Mouse (Mus musculus) forebrain, embryonic 15.5 days (tissue): ENCODE data around the gene Mfsd13b. TPM values are rescaled to one million over a fixed set of nuclear protein-coding genes. Genes with fewer than 3 reads are reported as not detected.
"Not testable (repeated sequence)": the region's sequence is repeated elsewhere in the genome, so short reads cannot be mapped to it uniquely, and the experiment has no call there.

ENCODE experiments used
- ATAC-seq: fragments of 200-750 bp; cut with Nextera tagmentation; replicated peaks from 2 replicates; pipeline ENCODE4 v1.8.0; 2017; ENCODE audit warnings: mild to moderate bottlenecking, moderate TSS enrichment, moderate library complexity
- H3K27ac ChIP-seq: fragments of 300-500 bp; sonication (generic); replicated peaks from 2 replicates; pipeline ENCODE4 v1.5.1; 2015; ENCODE audit warnings: mild to moderate bottlenecking, inconsistent platforms
- H3K27me3 ChIP-seq: fragments of 300-500 bp; sonication (generic); 2 replicates; pipeline ENCODE4 v1.6.1; 2015; ENCODE audit warnings: inconsistent platforms
- H3K36me3 ChIP-seq: fragments of 300-500 bp; sonication (generic); 2 replicates; pipeline ENCODE4 v1.6.1; 2015; ENCODE audit warnings: mild to moderate bottlenecking, inconsistent platforms
- H3K4me1 ChIP-seq: fragments of 300-500 bp; sonication (generic); 2 replicates; pipeline ENCODE4 v1.6.1; 2015; ENCODE audit warnings: inconsistent platforms
- H3K4me2 ChIP-seq: fragments of 300-500 bp; sonication (generic); replicated peaks from 2 replicates; pipeline ENCODE4 v1.6.1; 2015; ENCODE audit warnings: mild to moderate bottlenecking, inconsistent platforms
- H3K4me3 ChIP-seq: fragments of 300-500 bp; sonication (generic); 2 replicates; pipeline ENCODE4 v1.5.1; 2015; ENCODE audit warnings: mild to moderate bottlenecking, inconsistent platforms
- H3K9ac ChIP-seq: fragments of 300-500 bp; sonication (generic); replicated peaks from 2 replicates; pipeline ENCODE4 v1.6.1; 2015; ENCODE audit warnings: mild to moderate bottlenecking, inconsistent platforms
- H3K9me3 ChIP-seq: fragments of 300-500 bp; sonication (generic); 2 replicates; pipeline ENCODE4 v1.6.1; 2016; ENCODE audit warnings: inconsistent platforms
- WGBS: fragments of 180-500 bp; shearing (Covaris S2); methylation state at CpG from one replicate; pipeline ENCODE4 v1.1.7; 2015; ENCODE audit warnings: mixed read lengths; 5-methylcytosine and 5-hydroxymethylcytosine counted together
- polyA plus RNA-seq: library from polyadenylated mRNA; unstranded; fragments of >200 nt; fragmentation: Nextera tagmentation; extraction: Ambion mirVana; gene quantifications from 2 replicates; pipeline ENCODE4 v1.2.1, GENCODE M21; 2015

The Mfsd13b gene
- 0.28 and 0.64 TPM in 2 replicates for polyA plus RNA-seq

DNA sequence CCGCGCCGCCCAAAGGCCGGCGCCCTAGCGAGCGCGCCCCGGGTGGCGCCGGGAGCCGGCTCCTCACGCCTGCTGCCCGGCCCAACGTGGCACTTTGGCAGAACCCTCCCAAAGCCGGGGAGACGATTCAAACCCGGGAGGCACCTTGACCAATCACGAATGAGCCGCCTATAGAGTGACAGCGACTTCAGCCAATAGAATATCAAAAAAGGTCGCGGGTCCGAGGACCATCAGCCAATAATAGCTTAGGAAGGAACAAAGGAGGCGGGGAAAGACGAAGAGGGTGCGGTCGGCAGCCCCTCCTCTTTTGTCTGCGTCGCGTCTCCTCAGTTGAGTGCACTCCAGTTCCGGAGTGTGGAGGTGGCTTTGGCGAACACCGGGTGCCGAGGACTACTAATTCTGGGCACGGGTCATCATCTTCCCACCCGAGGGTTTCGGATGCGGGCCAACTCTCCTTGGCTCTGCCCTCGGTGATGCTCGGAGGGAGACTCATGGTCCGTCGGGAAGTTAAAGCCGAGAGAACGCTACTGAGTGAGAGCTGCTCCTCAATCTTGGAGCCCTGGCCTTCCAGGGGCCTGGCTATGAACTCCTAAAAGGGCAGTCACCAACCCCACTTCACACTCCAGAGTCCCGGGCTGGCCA is at the start of gene Mfsd13b, which contains the start of gene Cdr2:
TSS of gene Mfsd13b (plus strand) at position 310 of the 642 bp plus-strand sequence.
TSS of gene Cdr2 (minus strand) at position 113 of the 642 bp plus-strand sequence.
- peaks cover 26% of the 10 kb centered on the region for H3K4me1 ChIP-seq
- peak within 1 kb of the TSS; percentile 81 for H3K4me2 ChIP-seq
- ATAC-seq: peak; percentile 97
- no peaks in the 10 kb centered on the region for H3K9me3 ChIP-seq
- 0% methylated on average over 46 of the region's 46 CpGs for WGBS
- H3K27ac ChIP-seq: peak within 1 kb of the TSS; percentile 55
- no peaks in the 10 kb centered on the region for H3K36me3 ChIP-seq
- no peaks in the 10 kb centered on the region for H3K27me3 ChIP-seq
- peak within 1 kb of the TSS; percentile 64 for H3K9ac ChIP-seq
- H3K4me3 ChIP-seq: peak within 1 kb of the TSS; percentile 87

DNA sequence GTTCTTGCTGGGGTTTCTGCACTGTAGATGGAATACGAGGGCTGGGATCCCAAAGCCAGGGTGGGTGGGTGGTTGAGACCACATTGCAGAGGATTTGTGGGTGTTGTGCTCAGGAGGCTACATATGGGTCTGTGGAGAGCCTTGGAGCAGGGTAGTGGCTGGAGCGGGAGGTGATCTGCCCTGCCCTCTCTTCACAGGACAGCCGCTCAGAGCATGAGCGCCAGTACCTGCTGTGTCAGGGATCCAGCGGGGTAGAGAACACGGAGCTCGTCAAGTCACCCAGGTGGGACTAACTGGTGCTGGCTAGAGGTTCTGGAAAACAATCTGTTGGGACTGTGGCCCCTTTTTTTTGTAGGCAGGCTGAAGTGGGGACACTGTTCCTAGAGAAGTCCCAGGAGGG is 49.2 kb upstream of the Mfsd13b start:
- no peak overlapping the region for H3K4me2 ChIP-seq
- H3K27me3 ChIP-seq: no peaks in the 10 kb centered on the region
- H3K9me3 ChIP-seq: no peaks in the 10 kb centered on the region
- no peak overlapping the region for H3K27ac ChIP-seq
- no peaks in the 10 kb centered on the region for H3K4me1 ChIP-seq
- no peak overlapping the region for H3K9ac ChIP-seq
- no peak overlapping the region for H3K4me3 ChIP-seq
- 87% methylated on average over 7 of the region's 7 CpGs for WGBS
- no peak for ATAC-seq
- peaks cover 81% of the 10 kb centered on the region for H3K36me3 ChIP-seq

DNA sequence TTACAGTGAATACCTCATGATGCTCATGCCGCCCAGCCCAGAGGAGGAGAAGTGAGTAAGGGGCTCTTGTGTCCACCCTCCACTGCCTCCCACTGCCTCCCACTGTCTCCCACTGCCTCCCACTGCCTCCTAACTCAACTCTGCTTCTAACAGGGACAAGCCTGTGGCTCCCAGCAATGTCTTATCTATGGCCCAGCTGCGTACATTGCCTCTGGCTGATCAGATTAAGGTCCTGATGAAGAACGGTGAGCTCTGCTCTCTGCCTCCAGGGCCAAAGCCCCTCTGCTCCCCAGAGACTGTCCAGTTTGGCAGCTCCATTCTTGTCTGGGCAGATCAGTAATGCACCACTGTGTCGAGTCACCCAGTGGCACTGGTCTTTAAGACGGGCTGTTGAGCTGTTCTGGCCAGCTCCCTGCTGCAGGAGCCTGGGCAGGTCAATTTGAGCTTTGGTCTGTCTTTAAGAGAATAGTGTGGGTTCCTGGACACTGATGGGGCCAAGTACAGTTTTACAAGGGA is 48.6 kb upstream of the Mfsd13b start:
- H3K4me2 ChIP-seq: no peak overlapping the region
- no peak overlapping the region for H3K4me3 ChIP-seq
- ATAC-seq: no peak
- no peaks in the 10 kb centered on the region for H3K9me3 ChIP-seq
- no peak overlapping the region for H3K9ac ChIP-seq
- 95% methylated on average over 5 of the region's 5 CpGs for WGBS
- peaks cover 81% of the 10 kb centered on the region for H3K36me3 ChIP-seq
- H3K27ac ChIP-seq: no peak overlapping the region
- no peaks in the 10 kb centered on the region for H3K27me3 ChIP-seq
- H3K4me1 ChIP-seq: no peaks in the 10 kb centered on the region

DNA sequence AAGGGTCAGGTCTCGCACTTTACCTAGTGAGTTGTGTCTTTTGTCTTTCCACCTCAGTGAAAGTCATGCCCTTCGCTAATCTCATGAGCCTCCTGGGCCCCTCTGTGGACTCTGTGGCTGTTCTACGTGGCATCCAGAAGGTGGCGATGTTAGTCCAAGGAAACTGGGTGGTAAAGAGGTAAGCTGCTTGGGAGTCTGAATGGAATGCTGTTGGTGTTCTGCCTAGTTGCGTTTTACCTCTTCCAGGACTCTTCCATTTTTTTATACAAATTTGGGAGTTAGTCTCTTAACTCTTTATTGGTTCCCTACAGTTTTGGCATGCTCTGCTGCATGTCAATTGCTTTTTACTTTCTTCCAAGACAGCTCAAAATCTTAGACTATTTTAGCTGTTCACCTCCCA is 47.6 kb upstream of the Mfsd13b start:
- Histone ChIP-seq H3K27me3 (no peaks in the 10 kb centered on the region), H3K4me2 (no peak overlapping the region), H3K27ac (no peak overlapping the region), H3K4me1 (no peaks in the 10 kb centered on the region), H3K9me3 (no peaks in the 10 kb centered on the region), H3K36me3 (peaks cover 80% of the 10 kb centered on the region), H3K9ac (no peak overlapping the region), H3K4me3 (no peak overlapping the region)
- ATAC-seq: no peak; the same call in 1 of the 2 replicates
- WGBS: 20% methylated on average over 5 of the region's 5 CpGs

DNA sequence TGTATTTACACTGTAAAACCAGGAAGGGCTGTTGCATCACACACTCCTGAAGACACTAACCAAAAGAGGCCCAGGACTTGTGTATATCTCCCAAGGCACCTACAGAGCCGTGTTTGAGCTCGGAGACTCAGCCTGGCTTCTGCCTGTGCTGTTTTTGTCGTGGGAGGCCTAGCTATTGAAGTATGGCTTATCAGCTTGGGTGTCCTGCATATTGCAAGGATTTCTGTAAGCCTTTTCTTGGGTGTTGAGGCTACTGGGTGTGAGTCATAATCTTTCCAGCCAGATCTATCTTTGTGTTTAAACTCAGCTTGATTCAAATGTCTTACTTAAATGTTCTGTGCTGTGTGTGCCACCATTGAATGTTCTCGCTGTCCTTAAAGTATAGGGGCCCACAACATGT is 45.8 kb upstream of the Mfsd13b start:
- H3K36me3 ChIP-seq: peaks cover 83% of the 10 kb centered on the region
- H3K4me2 ChIP-seq: no peak overlapping the region
- H3K4me3 ChIP-seq: no peak overlapping the region
- H3K9me3 ChIP-seq: no peaks in the 10 kb centered on the region
- no peak for ATAC-seq
- H3K4me1 ChIP-seq: no peaks in the 10 kb centered on the region
- no peaks in the 10 kb centered on the region for H3K27me3 ChIP-seq
- no peak overlapping the region for H3K27ac ChIP-seq
- 90% methylated on average over 4 of the region's 4 CpGs for WGBS
- no peak overlapping the region for H3K9ac ChIP-seq

DNA sequence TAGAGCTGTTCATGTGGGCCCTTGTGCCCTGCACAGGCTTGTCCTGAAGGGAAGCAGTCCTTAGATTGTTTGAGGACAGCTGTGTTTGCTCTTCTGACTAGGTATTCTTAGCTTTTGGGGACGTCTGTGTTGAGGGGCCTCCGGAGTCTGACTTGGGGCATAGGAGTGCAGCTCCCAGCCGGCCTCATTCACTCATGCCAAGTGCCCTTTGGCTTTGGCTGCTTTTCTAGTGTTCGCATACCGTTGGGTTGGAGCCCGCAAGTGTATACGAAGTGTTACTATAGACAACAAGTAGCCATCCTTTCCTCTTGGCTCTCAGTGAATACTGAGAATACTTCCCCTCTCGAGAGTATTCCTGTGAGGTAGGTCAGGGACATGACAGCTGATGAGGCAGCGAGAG is 44.1 kb upstream of the Mfsd13b start:
- Histone ChIP-seq H3K4me3 (no peak overlapping the region), H3K9ac (no peak overlapping the region), H3K9me3 (no peaks in the 10 kb centered on the region), H3K27ac (no peak overlapping the region), H3K27me3 (no peaks in the 10 kb centered on the region), H3K36me3 (peaks cover 86% of the 10 kb centered on the region), H3K4me2 (no peak overlapping the region), H3K4me1 (no peaks in the 10 kb centered on the region)
- no peak for ATAC-seq
- WGBS: 89% methylated on average over 9 of the region's 9 CpGs

DNA sequence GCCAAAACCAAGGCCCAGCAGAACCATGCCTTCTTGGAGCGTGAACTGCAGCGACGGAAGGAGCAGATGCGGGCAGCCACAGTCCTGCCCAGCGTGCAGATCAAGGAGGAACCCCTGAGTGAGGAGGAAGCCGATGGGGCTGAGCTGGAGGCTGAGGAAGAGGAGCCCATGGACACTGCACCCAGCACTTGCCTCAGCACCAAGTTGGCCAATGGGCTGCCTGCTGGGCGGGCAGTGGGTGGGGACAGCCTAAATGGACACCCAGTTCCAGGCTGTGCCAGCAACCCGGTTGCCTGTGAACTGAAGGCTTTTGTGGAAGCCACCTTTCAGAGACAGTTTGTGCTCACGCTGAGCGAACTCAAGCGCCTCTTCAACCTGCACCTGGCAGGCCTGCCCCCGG is 42.0 kb upstream of the Mfsd13b start:
- Histone ChIP-seq H3K4me1 (no peaks in the 10 kb centered on the region), H3K27ac (no peak overlapping the region), H3K27me3 (no peaks in the 10 kb centered on the region), H3K9ac (no peak overlapping the region), H3K4me2 (no peak overlapping the region), H3K9me3 (no peaks in the 10 kb centered on the region), H3K4me3 (no peak overlapping the region), H3K36me3 (peaks cover 81% of the 10 kb centered on the region)
- no peak for ATAC-seq
- WGBS: 94% methylated on average over 12 of the region's 12 CpGs

DNA sequence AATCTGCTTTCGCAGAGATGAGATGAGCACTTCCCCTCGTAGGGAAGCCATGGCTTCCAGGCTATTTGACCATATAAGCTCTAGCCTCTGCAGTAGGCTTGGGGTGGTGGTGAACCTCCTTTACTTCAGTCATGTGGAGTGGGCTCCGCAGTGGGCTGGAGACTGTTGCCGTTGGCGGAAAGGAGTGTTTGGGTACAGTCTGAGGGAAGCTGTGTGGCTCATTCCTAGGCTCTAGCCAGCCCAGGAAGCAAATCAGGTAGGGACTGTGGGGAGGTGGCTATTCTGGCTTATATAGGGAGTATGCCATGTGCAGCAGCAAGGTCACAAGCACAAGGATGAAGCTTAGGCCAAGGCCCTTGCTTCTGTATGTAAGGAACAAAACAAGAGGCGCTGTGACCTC is 41.1 kb upstream of the Mfsd13b start:
- H3K9ac ChIP-seq: no peak overlapping the region
- no peaks in the 10 kb centered on the region for H3K4me1 ChIP-seq
- H3K27ac ChIP-seq: no peak overlapping the region
- H3K9me3 ChIP-seq: no peaks in the 10 kb centered on the region
- no peak for ATAC-seq
- WGBS: 95% methylated on average over 6 of the region's 6 CpGs
- H3K27me3 ChIP-seq: no peaks in the 10 kb centered on the region
- H3K4me3 ChIP-seq: no peak overlapping the region
- no peak overlapping the region for H3K4me2 ChIP-seq
- H3K36me3 ChIP-seq: peaks cover 81% of the 10 kb centered on the region

DNA sequence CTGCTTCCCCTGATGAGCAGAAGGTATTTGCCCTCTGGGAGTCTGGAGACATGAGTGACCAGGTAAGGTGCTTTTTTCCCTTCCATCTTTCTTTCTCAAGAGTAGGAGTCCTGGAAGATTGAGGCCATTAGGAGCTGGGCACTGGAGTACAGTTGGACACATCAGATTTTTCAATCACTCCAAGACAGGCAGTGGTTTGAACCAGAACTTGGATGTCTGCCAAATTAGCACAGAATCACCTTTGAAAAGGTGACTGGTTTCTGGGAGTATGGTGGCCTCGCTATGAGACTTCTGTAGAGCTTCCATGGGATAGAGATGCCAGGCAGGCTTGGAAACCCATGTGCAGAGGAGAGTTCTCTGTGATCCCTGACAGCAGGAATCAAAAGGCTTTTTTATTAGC is 39.8 kb upstream of the Mfsd13b start:
- H3K9me3 ChIP-seq: no peaks in the 10 kb centered on the region
- no peak overlapping the region for H3K27ac ChIP-seq
- H3K4me3 ChIP-seq: no peak overlapping the region
- no peaks in the 10 kb centered on the region for H3K27me3 ChIP-seq
- H3K4me1 ChIP-seq: no peaks in the 10 kb centered on the region
- H3K9ac ChIP-seq: no peak overlapping the region
- no peak for ATAC-seq
- 61% methylated on average over 1 of the region's 1 CpGs for WGBS
- peaks cover 73% of the 10 kb centered on the region for H3K36me3 ChIP-seq
- no peak overlapping the region for H3K4me2 ChIP-seq

DNA sequence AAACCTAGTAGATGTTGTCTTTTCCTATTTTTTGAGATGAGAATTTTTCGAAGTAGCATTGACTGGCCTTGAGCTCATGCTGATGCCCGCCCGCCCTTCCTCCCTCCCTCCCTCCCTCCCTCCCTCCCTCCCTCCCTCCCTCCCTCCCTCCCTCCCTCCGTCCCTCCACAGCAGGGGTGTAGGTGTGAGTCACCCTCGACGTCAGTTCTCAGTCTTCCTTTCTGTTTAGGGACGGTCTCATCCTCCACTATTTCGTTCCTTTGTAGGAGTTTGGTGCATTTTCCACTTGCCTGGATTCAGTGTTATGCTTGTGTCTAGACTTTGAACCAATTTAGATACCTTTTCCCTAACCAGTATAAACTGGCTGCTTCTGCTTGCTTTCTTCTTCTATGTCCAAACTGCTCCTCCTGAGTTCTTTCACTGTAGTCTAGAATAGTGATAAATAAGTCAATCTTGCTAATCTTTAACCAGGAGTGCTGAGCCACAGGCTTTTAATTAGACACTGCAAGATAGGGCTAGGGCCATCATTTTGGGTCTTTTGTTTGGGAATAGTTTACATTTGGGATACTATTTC is 38.3 kb upstream of the Mfsd13b start:
- Histone ChIP-seq H3K27ac (no peak overlapping the region), H3K36me3 (peaks cover 72% of the 10 kb centered on the region), H3K4me2 (no peak overlapping the region), H3K4me1 (no peaks in the 10 kb centered on the region), H3K4me3 (no peak overlapping the region), H3K9ac (no peak overlapping the region), H3K9me3 (no peaks in the 10 kb centered on the region), H3K27me3 (no peaks in the 10 kb centered on the region)
- ATAC-seq: no peak
- WGBS: 85% methylated on average over 7 of the region's 8 CpGs

DNA sequence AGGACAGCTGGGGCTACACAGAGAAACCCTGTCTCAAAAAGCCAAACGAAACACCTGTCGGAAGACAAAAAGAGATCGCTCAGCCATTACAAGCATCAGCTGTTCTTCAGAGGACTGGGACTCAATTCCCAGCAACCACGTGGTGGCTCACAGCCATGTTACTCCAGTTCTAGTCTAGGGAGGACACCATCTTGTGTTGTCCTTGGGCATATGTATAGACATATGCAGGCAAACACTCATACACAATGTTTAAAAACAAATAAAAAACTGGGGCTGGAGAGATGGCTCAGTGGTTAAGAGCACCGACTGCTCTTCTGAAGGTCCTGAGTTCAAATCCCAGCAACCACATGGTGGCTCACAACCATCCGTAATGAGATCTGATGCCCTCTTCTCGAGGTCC is 28.7 kb upstream of the Mfsd13b start:
- not testable (repeated sequence) for H3K9me3 ChIP-seq, H3K27me3 ChIP-seq, H3K27ac ChIP-seq, H3K4me1 ChIP-seq, H3K9ac ChIP-seq, H3K4me3 ChIP-seq, H3K4me2 ChIP-seq
- ATAC-seq: 0 out of 2 replicates have a peak, but pooled peaks have one; percentile 46
- peaks cover 30% of the 10 kb centered on the region for H3K36me3 ChIP-seq
- WGBS: 70% methylated on average over 7 of the region's 7 CpGs

DNA sequence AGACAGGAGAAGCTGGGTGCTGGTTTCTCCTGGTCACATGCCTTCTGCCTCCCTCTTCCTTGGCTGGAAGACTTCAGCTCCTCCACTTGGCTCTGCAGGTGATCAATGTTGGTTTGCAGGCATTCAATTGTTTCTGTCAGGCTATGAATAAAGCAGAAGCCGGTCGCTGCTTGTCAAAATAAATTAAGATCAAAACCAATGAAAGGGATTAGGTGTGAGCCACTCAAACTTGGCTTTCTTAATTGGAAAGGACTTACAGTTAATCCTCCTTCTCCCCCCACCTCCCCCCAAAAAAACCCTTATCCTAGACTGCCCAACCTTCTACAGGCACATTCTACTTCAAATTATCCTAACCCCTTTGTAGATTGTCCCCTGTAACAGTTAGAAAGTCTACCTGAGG is 22.2 kb upstream of the Mfsd13b start:
- Histone ChIP-seq H3K4me2 (no peak overlapping the region), H3K4me1 (no peaks in the 10 kb centered on the region), H3K4me3 (no peak overlapping the region), H3K9me3 (no peaks in the 10 kb centered on the region), H3K36me3 (peaks cover 24% of the 10 kb centered on the region), H3K9ac (no peak overlapping the region), H3K27me3 (no peaks in the 10 kb centered on the region), H3K27ac (no peak overlapping the region)
- WGBS: 42% methylated on average over 2 of the region's 2 CpGs
- no peak for ATAC-seq
